Mouse (Mus musculus) limb, embryonic 11.5 days (tissue): ENCODE measurements around the gene Slc9a8. TPM values are rescaled to one million over a fixed set of nuclear protein-coding genes. Genes with fewer than 3 reads are reported as not detected.

Source experiments
- ATAC-seq: fragments of 200-750 bp; cut with Nextera tagmentation; 2 replicates; pipeline ENCODE4 v1.8.0; 2017; ENCODE audit warnings: low read depth; ENCODE audit not compliant: insufficient number of reproducible peaks, low FRiP score, low TSS enrichment
- DNase-seq: peaks from one replicate; pipeline ENCODE4 v3.0.0-alpha.2; 2015; ENCODE audit warnings: low spot score
- H3K27ac ChIP-seq: fragments of 300-500 bp; sonication (generic); replicated peaks from 2 replicates; pipeline ENCODE4 v1.5.1; 2014; ENCODE audit warnings: low read depth, mild to moderate bottlenecking, low read length
- H3K27me3 ChIP-seq: fragments of 300-500 bp; sonication (generic); 2 replicates; pipeline ENCODE4 v1.6.1; 2014; ENCODE audit warnings: mild to moderate bottlenecking, low read length, mixed read lengths; ENCODE audit not compliant: control insufficient read depth, insufficient read depth
- H3K36me3 ChIP-seq: fragments of 300-500 bp; sonication (generic); 2 replicates; pipeline ENCODE4 v1.6.1; 2014; ENCODE audit warnings: mild to moderate bottlenecking, low read length, moderate library complexity, mixed read lengths; ENCODE audit not compliant: control insufficient read depth, insufficient read depth
- H3K4me1 ChIP-seq: fragments of 300-500 bp; sonication (generic); 2 replicates; pipeline ENCODE4 v1.6.1; 2014; ENCODE audit warnings: low read length, mixed read lengths; ENCODE audit not compliant: control insufficient read depth, insufficient read depth
- H3K4me2 ChIP-seq: fragments of 300-500 bp; sonication (generic); 2 replicates; pipeline ENCODE4 v1.6.1; 2014; ENCODE audit warnings: low read depth, mild to moderate bottlenecking, moderate library complexity; ENCODE audit not compliant: severe bottlenecking
- H3K4me3 ChIP-seq: fragments of 300-500 bp; sonication (generic); 2 replicates; pipeline ENCODE4 v1.5.1; 2014; ENCODE audit warnings: low read depth, low read length
- H3K9ac ChIP-seq: fragments of 300-500 bp; sonication (generic); 2 replicates; pipeline ENCODE4 v1.6.1; 2014; ENCODE audit warnings: mild to moderate bottlenecking, low read length
- H3K9me3 ChIP-seq: fragments of 300-500 bp; sonication (generic); 2 replicates; pipeline ENCODE4 v1.6.1; 2016; ENCODE audit warnings: low read length; ENCODE audit not compliant: control insufficient read depth
- WGBS: fragments of 180-500 bp; shearing (Covaris S2); extraction: QIAGEN DNeasy Blood & Tissue Kit; methylation state at CpG from one replicate; pipeline ENCODE4 v1.1.7; 2014; 5-methylcytosine and 5-hydroxymethylcytosine counted together
- polyA plus RNA-seq: library from polyadenylated mRNA; unstranded; fragments of >200 nt; fragmentation: Nextera tagmentation; extraction: Ambion mirVana; gene quantifications from 2 replicates; pipeline ENCODE4 v1.2.1, GENCODE M21; 2014

Slc9a8 gene
- polyA plus RNA-seq, 1 experiment from 2014 or later, result 21.4 TPM

GRCm38 (mm10) chr2:167492713-167493636, 71.5 kb downstream of the Slc9a8 start, which contains the start of gene Spata2:
Gene Spata2 (minus strand): TSS chr2:167492887.
- H3K36me3 ChIP-seq, result no peaks in the 10 kb centered on the region
- H3K9me3 ChIP-seq, result no peaks in the 10 kb centered on the region
- 1% methylated on average over 63 of the region's 63 CpGs for WGBS
- H3K9ac ChIP-seq, result peak within 1 kb of the TSS; percentile 85
- peak within 1 kb of the TSS; percentile 94 for H3K4me3 ChIP-seq
- peaks cover 10% of the 10 kb centered on the region; the same call in 1 of the 2 replicates for H3K4me1 ChIP-seq
- peak; percentile 94 for DNase-seq
- peak within 1 kb of the TSS; percentile 92 for H3K27ac ChIP-seq
- H3K27me3 ChIP-seq, result no peaks in the 10 kb centered on the region
- H3K4me2 ChIP-seq, result peak within 1 kb of the TSS; percentile 76
- peak; percentile 72 for ATAC-seq

- WGBS, result 87% methylated on average over 7 of the region's 7 CpGs
- H3K9ac ChIP-seq, result no peak overlapping the region
- no peak for ATAC-seq
- H3K4me1 ChIP-seq, result peaks cover 6% of the 10 kb centered on the region; the same call in 1 of the 2 replicates
- H3K4me2 ChIP-seq, result no peak overlapping the region
- H3K27ac ChIP-seq, result no peak overlapping the region
- no peak overlapping the region for H3K4me3 ChIP-seq
- DNase-seq, result no peak
- no peaks in the 10 kb centered on the region for H3K36me3 ChIP-seq
- H3K9me3 ChIP-seq, result no peaks in the 10 kb centered on the region
- no peaks in the 10 kb centered on the region for H3K27me3 ChIP-seq
Observed at GRCm38 (mm10) chr2:167496437-167496836, 74.9 kb downstream of the Slc9a8 start.

- H3K9me3 ChIP-seq, result no peaks in the 10 kb centered on the region
- H3K4me3 ChIP-seq, result no peak overlapping the region
- no peak overlapping the region for H3K9ac ChIP-seq
- no peak overlapping the region for H3K27ac ChIP-seq
- no peak overlapping the region for H3K4me2 ChIP-seq
- H3K27me3 ChIP-seq, result no peaks in the 10 kb centered on the region
- no peaks in the 10 kb centered on the region for H3K4me1 ChIP-seq
- WGBS, result 79% methylated on average over 5 of the region's 5 CpGs
- peak; percentile 55 for DNase-seq
- no peak for ATAC-seq
- H3K36me3 ChIP-seq, result no peaks in the 10 kb centered on the region
Observed at GRCm38 (mm10) chr2:167497272-167497671, 75.8 kb downstream of the Slc9a8 start.

GRCm38 (mm10) chr2:167502554-167503252, 81.2 kb downstream of the Slc9a8 start:
- Histone ChIP-seq H3K4me1 (peaks cover 11% of the 10 kb centered on the region), H3K9ac (peak overlapping the region; percentile 91; the same call in 1 of the 2 replicates), H3K27ac (no peak overlapping the region), H3K4me3 (peak overlapping the region; percentile 99), H3K4me2 (peak overlapping the region; percentile 72; the same call in 1 of the 2 replicates), H3K27me3 (no peaks in the 10 kb centered on the region), H3K9me3 (no peaks in the 10 kb centered on the region), H3K36me3 (no peaks in the 10 kb centered on the region)
- 48% methylated on average over 13 of the region's 13 CpGs for whole genome bisulfite sequencing
- 0 out of 2 replicates have a peak, but pooled peaks have one; percentile 2 for ATAC-seq
- no peak for DNase-seq

GRCm38 (mm10) chr2:167503253-167503895, 81.9 kb downstream of the Slc9a8 start:
- no peaks in the 10 kb centered on the region for H3K9me3 ChIP-seq
- H3K4me3 ChIP-seq, result peak overlapping the region; percentile 99
- H3K4me2 ChIP-seq, result peak overlapping the region; percentile 72
- under 1% methylated on average over 69 of the region's 85 CpGs for WGBS
- H3K27ac ChIP-seq, result peak overlapping the region; percentile 70
- H3K27me3 ChIP-seq, result no peaks in the 10 kb centered on the region
- peak; percentile 88 for ATAC-seq
- peaks cover 4% of the 10 kb centered on the region; the same call in 1 of the 2 replicates for H3K36me3 ChIP-seq
- peak; percentile 92 for DNase-seq
- peaks cover 11% of the 10 kb centered on the region for H3K4me1 ChIP-seq
- H3K9ac ChIP-seq, result peak overlapping the region; percentile 91

- peak overlapping the region; percentile 72 for H3K4me2 ChIP-seq
Observed at GRCm38 (mm10) chr2:167503896-167504349, 82.4 kb downstream of the Slc9a8 start.

GRCm38 (mm10) chr2:167505127-167505526, 83.6 kb downstream of the Slc9a8 start:
- ATAC-seq, result no peak
- peaks cover 10% of the 10 kb centered on the region for H3K36me3 ChIP-seq
- H3K4me1 ChIP-seq, result peaks cover 11% of the 10 kb centered on the region
- DNase-seq, result no peak
- H3K27me3 ChIP-seq, result no peaks in the 10 kb centered on the region
- WGBS, result 90% methylated on average over 3 of the region's 3 CpGs
- H3K4me3 ChIP-seq, result no peak overlapping the region
- no peak overlapping the region for H3K9ac ChIP-seq
- H3K27ac ChIP-seq, result no peak overlapping the region
- H3K9me3 ChIP-seq, result no peaks in the 10 kb centered on the region
- no peak overlapping the region for H3K4me2 ChIP-seq

More at GRCm38 (mm10) chr2:167503896-167504349, 82.4 kb downstream of the Slc9a8 start:
- peak; percentile 60 for DNase-seq
- peak overlapping the region; percentile 91 for H3K9ac ChIP-seq
- H3K4me1 ChIP-seq, result peaks cover 11% of the 10 kb centered on the region
- ATAC-seq, result 0 out of 2 replicates have a peak, but pooled peaks have one; percentile 14
- WGBS, result under 1% methylated on average over 30 of the region's 32 CpGs
- H3K27ac ChIP-seq, result peak overlapping the region; percentile 70
- H3K27me3 ChIP-seq, result no peaks in the 10 kb centered on the region
- H3K36me3 ChIP-seq, result peaks cover 8% of the 10 kb centered on the region
- peak overlapping the region; percentile 99 for H3K4me3 ChIP-seq
- no peaks in the 10 kb centered on the region for H3K9me3 ChIP-seq
